Mouse (Mus musculus): ENCODE data around the gene Rnd2.
"Not testable (repeated sequence)": the region's sequence is repeated elsewhere in the genome, so short reads cannot be mapped to it uniquely, and the experiment has no call there.

Rnd2 gene

DNA sequence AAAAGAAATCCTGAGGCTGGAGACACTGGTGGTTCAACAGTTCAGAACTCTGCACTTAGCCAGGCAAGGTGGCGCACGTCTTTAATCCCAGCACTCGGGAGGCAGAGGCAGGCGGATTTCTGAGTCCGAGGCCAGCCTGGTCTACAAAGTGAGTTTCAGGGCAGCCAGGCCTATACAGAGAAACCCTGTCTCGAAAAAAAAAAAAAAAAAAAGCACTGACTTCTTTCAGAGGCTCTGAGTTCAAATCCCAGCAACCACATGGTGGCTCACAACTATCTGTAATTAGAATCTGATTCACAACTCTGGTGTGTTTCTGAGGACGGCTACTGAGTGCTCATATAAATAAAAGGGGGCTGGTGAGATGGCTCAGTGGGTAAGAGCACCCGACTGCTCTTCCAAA lies 17.9 kb upstream of the Rnd2 start:
- in situ Hi-C loops (cut with MboI, MseI) = not testable (repeated sequence)

DNA sequence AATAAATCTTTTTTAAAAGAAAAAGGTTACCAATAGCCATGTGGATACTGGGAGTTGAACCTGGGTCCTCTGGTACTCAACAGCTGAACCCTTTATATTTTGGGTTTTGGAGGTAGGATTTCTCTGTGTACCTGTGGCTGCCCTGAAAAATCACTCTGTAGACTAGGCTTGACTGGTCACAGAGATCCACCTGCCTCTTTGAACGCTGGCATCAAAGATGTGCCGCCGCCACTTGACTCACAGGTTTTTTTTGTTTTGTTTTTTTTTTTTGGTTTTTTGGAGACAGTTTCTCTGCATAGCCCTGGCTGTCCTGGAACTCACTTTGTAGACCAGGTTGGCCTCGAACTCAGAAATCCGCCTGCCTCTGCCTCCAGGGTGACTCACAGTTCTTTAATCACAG lies 17.0 kb upstream of the Rnd2 start:
- in situ Hi-C loops (cut with MboI, MseI) = no loop called here

DNA sequence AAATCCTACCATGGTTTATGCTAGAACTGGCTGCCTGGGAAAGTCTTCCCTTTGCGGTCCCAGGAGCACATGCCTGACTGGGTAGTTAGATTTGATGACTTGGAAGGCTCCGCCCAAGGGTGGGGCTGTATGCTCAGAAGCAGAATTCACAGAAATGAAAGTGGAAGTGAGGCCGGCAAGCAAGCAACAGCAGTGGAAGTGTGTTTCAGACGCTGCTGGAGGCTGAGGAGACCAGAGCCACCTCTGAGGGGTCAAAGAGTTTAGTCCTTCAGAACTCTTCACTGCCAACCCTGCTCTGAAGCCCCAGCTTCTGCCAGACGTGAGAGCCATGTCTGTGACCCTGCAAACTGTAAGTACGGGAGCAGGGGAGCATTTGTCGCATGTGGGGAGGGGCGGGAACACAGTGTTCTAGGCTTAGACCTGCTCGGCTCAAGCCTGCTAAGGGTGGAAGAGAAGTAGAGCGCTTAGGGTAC lies 16.5 kb upstream of the Rnd2 start, which contains the start of gene Ifi35:
TSS of gene Ifi35 (plus strand) at position 134 of the 473 bp plus-strand sequence.
- in situ Hi-C loops (cut with MboI, MseI) = no loop called here

DNA sequence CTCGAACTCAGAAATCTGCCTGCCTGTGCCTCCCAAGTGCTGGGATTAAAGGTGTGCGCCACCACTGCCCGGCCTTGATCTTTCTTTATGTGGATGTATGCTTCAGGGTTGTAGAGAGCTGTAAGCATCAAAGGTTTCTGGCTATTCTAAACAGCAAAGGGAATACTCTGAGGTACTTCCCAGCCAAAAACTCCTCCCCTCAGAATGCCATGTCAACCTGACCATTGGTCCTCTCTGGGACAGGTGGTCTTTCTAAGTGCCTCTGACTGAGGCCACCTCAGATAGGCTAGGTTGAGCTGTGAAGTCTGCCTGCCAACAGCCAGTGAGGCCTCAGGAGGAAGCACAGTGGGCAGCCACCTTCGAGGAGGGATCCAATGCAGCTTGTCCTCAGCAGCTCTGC lies 15.9 kb upstream of the Rnd2 start:
- in situ Hi-C loops (cut with MboI, MseI) = no loop called here

DNA sequence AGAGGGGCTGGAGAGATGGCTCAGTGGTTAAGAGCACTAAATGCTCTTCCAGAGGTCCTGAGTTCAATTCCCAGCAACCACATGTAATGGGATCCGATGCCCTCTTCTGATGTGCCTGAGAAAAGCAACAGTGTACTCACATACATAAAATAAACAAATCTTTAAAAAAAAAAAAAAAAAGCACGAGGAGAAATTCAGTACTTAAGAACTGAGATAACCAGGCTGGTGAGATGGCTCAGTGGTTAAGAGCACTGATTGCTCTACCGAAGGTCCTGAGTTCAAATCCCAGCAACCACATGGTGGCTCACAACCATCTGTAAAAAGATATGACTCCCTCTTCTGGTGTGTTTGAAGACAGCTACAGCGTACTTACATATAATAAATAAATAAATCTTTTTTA lies 15.2 kb upstream of the Rnd2 start:
- in situ Hi-C loops (cut with MboI, MseI) = not testable (repeated sequence)

DNA sequence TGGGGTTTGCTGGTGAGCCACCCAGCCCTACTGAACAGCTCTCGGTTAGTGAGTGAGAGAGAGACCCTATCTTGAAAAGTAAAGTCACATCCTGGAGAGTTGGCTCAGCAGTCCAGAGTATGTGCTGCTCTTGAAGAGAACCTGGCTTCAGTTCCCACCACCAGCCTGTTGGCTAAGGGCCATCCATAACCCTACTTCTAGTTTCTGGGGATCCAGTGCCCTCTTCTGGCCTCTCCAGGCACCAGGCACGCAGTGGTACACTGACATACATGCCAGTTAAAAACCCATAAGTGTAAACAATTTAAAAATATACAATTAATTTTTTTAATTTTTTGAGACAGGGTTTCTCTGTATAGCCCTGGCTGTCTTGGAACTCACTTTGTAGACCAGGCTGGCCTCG lies 14.4 kb upstream of the Rnd2 start:
- in situ Hi-C loops (cut with MboI, MseI) = no loop called here

DNA sequence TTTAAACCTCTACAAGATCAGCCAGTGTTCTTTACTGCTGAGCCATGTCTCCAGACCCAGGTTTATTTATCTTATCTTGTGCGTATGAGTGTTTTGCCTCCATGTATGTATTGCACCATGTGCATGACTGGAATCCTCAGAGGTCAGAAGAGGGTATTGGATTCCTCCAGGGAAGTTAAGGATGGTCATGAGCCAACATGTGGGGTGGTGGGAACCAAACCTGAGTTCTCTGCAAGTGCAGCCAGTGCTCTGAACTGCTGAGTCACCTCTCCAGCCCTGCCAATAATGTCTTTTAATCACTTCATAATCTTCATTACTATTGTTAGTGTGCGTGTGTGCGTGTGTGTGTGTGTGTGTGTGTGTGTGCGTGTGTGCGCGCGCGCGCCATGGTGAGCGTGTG lies 13.3 kb upstream of the Rnd2 start:
- in situ Hi-C loops (cut with MboI, MseI) = no loop called here

DNA sequence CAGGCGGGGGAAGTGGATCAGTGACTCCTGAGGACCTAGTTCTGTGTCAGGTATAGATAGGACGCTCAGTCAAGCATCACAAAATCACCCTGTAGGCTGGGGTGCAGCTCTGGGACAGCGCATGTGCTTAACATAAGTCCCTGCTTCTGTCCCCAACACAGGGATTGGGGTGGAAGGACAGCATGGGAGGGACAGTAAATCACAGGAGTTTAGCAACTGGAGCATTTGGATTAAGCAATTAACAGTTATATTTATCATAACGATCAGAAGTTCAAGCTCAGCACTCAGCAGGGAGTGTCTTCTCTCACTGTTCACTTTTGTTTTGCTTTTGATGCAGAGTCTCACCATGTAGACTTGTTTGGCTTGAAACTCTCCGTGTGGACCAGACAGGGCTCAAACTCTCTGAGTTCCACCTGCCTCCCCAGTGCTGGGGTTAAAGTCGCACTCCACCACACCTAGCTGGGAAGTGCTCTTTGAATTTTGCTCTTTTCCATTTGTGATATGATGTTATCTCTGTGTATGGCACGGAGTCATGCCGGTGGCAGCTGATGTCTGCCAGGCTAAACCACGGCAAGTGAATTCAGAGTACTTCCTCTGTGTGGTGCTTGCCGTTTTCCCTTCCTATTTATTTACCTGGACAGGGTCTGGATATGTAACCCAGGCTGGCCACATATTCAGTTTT lies 12.6 kb upstream of the Rnd2 start:
- in situ Hi-C loops (cut with MboI, MseI) = no loop called here

DNA sequence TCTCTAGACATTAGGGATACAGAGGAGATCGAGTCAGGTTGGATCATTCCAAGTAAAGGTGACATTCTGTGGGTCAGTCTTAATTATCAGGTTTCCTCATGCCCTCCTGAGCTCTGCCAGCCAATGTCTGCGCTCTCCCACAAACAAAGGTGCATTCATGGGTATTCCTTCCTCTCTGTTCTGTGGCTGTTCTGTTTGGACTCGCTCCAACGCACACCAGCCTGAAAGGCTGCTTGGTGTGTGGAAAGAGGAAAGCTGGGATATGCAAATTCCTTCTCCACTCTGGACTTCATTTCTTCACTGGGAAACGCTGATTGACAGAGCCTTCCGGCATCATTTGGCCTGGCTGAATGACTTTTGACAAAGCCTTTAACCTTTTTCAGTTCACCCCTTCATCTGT lies 10.1 kb upstream of the Rnd2 start:
- in situ Hi-C loops (cut with MboI, MseI) = no loop called here

DNA sequence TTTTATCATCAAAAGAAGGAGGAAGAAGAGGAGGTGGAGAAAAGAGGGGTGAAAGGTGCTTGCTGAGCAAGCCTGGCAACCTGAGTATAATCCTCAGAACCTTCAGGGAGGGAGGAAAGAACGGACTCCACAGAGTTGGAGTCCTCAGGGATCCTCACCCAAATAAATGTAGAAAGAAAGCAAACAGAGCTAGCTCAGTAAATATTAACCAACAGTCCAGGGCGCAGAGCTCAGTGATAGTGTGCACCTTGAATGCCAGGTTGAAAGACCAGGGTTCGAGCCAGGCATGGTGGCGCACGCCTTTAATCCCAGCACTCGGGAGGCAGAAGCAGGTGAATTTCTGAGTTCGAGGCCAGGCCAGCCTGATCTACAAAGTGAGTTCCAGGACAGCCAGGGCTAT lies 9.2 kb upstream of the Rnd2 start:
- in situ Hi-C loops (cut with MboI, MseI) = no loop called here

DNA sequence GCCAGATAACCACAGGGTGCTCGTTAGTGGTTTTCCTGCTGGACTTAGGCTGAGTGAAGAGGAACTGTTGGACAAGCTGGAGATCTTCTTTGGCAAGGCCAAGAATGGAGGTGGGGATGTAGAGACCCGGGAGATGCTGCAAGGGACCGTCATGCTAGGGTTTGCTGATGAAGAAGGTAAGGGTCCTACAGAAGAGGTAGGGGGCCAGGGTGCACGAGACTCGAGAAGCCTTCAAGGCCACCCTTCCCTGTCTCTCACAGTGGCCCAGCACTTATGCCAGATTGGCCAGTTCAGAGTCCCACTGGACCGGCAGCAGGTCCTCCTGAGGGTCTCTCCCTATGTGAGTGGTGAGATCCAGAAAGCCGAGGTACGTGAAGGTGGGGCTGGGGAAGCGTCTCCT lies 7.2 kb upstream of the Rnd2 start:
- in situ Hi-C loops (cut with MboI, MseI) = no loop called here

DNA sequence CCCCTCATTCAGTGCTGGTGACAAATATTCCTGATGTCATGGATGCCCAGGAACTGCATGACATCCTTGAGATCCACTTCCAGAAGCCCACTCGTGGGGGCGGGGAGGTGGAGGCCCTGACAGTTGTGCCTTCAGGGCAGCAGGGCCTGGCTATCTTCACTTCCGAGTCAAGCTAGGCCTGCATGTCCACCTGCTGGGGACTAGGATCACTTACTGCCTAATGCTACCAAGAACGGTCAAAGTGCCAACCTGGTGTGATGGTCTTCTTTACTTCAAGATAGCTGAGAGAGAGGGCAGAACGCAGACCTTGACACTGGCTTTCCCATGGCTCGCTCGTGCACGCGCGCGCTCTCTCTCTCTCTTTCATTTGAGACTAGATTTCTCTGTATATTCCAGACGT lies 6.6 kb upstream of the Rnd2 start:
- in situ Hi-C loops (cut with MboI, MseI) = no loop called here

DNA sequence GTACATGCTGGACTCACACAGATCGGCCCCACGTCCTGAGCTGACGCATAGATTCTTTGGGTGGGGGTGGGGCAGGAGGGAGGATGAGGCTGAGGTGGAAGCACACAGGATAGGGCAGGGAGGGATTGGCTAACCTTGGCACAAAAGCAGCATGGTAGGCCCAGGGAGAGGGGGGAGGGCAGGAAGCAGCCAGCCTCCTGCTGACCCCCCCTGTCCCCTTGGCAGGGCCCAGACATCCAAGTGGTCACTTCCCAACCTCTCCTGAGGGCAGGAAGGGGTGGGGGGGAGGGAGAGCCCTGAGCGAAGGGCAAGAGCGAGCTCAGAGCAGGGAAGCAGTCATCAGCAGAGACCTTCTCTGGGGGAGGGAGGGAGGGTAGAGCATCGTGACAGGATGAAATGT lies 5.1 kb upstream of the Rnd2 start:
- in situ Hi-C loops (cut with MboI, MseI) = no loop called here

DNA sequence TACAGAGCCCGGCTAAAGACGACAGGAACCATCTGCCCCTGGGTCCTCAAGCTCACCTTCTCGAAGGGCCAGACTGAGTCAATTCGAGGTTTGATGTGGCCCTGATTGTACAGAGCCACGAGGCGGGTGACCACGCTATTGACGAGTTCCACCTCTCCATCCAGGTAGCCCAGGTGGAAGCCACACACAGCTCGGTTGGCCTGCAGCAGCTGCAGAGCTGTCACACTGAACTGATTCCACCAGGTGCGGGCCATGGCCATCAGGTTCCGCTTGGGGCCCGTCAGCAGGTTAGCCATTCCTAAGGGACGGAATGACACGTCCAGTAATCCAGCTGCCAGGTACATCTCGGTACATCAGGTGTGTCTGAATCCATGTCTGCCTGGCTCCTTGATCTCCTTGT lies 4.5 kb upstream of the Rnd2 start:
- in situ Hi-C loops (cut with MboI, MseI) = no loop called here

DNA sequence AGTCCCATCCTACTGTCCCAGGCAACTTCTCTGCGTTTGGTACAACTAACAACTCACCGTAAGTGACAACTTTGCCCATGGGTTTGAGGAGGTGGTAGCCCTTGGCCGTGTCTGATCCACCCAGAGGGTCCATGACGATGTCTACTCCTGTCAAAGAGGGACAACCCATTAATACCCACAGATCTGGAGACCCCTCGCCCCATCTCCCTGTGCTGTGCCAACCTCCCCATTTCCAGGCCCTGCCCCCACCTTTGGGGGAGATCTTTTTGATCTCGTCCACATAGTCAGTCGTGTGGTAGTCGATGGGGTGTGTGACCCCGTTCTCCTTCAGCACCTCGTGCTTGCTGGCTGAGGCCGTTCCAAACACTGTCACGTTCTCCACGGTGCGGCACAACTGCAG lies 2.7 kb upstream of the Rnd2 start:
- in situ Hi-C loops (cut with MboI, MseI) = no loop called here

DNA sequence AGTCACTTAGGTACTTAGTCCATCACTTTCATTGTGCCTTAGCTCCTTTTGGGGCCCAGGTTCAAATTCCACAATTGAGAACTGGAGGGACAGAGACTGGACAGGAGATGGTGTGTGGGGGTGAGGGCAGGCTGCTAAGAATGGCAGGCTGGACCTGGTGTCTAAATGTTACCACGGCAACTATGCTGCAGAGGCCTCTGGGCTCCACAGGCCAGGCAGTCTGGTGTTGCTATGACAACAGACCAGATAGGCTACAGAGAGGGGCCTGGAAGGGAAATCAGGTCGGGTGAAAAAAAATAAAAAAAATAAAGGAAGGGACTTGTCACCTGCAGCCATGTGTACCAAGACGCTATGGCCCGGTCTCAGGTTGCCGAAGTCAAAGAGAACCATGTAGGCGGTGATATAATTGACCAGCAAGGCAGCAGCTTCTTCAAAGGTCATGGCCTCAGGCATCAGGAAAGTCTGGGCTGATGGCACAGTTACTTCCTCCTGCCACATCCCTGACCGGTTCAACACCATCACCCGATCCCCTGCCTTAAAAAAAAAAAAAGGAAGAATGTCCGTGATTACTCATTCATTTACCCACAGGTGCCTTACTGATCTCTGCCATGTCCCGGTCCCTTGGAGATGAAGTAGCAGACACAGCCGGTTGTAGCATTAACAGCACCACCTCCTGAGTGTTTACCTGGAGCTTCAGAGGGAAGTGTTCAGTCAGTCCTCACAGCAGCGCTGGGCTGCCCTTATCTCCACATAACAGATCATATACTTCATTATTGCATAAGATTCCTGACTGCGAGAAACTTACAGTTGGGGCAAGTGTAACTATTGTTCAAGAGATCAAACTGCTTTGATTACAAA lies 2.0 kb upstream of the Rnd2 start:
- in situ Hi-C loops (cut with MboI, MseI) = no loop called here

DNA sequence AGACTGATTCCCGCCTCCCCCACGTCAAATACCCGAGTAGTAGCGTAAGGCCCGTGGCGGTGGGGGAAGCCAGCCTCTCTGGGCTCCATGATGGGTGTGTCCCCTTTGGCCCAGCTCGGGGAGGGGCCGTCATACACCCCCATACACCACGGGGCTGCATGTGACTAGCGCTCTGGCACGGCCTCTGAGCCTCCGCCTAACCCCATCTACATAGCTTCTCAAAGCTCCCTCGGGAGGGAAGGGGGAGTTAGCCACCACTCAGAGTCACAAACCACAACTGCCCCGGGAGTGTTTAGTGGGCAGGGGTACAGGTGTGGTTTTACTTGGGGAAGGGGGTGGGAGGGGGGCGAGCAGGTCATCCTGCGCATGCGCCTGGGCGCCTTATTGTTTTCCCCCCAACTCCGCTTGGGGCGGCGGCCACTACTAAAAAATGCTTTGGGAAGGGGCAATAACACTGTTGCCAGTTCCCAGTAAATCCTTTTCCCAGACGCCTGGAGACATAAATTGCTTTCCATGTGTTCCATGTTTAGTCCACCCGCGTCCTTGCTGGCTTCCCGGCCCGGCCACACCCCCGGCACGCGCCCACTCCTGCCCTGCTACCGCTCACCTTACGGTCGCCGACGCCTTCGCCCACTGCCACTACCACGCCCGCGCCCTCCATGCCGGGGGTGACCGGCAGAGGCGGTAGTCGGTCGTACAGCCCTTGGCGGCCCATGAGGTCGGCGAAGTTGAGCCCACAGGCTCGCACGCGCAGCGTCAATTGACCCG lies 486 bp downstream of the Rnd2 start:
- in situ Hi-C loops (cut with MboI, MseI) = no loop called here

DNA sequence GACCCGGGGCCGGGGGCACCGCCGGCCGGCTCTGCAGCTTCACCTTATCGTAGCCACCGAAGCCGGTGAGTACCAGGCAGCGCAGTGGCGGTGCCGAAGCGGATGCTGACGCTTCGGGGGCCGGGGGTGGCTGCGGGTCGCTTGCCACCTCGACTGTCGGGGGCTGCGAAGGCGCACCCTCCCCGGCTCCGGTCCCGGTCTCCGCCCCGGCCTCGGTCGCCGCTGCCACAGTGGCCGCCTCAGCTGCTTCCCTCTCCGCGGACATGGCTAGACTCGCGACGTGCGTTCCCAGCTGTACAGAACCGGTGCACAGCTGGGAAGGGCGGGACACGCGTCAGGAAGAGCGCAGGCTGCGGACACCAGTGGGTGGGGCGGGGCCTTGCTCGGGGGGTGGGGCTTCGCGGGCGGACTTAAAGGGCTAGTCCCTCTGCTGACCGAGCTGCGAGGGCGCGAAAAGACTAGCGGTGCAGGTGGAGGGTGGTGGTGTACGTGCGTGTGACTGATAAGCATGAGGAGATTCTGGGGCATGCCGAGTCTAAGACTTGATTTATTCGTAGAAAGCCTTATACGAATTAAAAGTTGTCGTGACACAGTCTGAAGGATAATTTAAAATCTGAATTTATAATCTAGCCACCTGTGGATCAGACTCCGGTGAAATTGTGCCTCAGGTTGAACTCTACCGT lies 1.2 kb downstream of the Rnd2 start, which contains the start of gene Vat1:
TSS of gene Vat1 (minus strand) at position 362 of the 683 bp plus-strand sequence.
- in situ Hi-C loops (cut with MboI, MseI) = no loop called here

DNA sequence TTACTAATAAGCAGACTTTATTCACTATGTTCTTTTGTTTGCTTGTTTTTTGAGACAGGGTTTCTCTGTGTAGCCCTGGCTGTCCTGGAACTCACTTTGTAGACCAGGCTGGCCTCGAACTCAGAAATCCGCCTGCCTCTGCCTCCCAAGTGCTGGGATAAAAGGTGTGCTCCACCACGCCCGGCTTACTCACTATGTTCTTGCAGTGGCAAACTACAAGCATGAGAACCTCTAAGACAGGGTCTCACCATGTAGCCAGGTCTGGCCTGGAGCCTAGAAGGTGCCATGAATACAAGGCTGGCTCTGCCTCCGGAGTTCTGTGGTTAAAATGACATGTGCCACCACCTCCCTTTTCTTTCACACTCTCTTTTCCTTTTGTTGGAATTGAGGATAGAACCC lies 1.8 kb downstream of the Rnd2 start:
- in situ Hi-C loops (cut with MboI, MseI) = not testable (repeated sequence)

DNA sequence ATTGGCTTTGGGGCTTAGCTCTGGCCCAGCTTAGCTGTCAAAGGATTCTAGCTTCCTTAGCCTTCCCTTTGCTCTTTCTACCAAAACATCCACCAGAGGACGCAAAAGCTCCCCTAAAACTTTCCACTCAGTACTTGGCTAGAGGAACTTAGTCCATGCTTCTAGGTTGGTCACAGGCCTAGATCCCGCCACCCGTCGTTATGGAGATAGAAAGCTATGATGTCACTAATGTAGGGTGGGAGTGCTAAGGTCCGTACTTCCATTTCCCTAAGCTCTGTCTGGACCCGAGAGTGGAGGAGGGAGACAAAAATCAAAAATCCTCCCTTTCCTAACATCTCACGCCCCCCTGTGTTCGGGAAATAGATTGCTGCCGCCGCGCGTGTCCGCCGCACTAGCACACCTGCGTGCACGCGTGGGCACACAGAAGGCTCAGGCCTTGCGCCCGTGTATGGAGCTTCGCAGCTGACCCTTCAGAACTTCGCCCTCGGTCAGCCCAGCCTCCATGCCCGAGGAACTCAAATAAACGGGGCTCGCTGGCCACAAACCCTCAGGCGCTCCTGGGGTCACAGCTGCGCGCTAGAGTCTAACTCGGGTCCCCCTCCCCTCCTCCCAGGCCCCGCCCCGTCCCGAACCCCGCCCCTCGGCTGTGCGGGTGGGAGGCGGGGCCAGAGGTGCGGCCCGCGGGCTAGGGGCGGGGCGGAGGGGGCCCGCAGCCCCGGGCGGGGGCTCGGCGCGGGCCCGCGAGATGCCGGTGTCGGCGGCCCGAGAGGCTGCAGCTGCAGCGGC lies 2.9 kb downstream of the Rnd2 start:
- in situ Hi-C loops (cut with MboI, MseI) = no loop called here

DNA sequence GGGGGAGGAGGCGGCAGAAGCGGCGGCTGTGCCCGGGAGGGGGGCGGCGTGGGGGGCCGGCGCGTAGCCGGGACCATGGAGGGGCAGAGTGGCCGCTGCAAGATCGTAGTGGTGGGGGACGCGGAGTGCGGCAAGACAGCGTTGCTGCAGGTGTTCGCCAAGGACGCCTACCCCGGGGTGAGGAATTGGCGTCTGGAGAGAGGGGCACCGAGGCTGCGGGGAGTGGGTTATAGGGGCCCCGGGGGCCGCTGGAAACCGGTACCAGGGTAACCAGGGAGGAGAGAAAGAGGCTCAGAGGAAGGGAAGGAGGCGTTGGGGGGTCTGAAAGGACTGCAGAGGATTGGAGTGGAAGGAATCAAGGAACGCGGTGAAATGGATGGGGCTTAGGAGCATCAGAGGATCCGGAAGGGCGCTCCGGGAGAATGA lies 3.5 kb downstream of the Rnd2 start:
- in situ Hi-C loops (cut with MboI, MseI) = no loop called here

Measured in T-helper 2 cell (primary cell).